Mouse (Mus musculus) CD4-positive helper T cell, adult 2 months (primary cell): ENCODE results near the gene Pam.
"Not testable (repeated sequence)": the region's sequence is repeated elsewhere in the genome, so short reads cannot be mapped to it uniquely, and the experiment has no call there.

ENCODE experiments used
- DNase-seq: peaks from one replicate; pipeline ENCODE4 v3.0.0-alpha.2; 2012; ENCODE audit warnings: low read depth, missing footprints, low spot score

Pam gene

GRCm38 (mm10) chr1:98035736-98036135 is 59.7 kb downstream of the Pam start:
- DNase-seq: no peak

GRCm38 (mm10) chr1:98031802-98032201 is 63.6 kb downstream of the Pam start:
- no peak for DNase-seq

GRCm38 (mm10) chr1:98029025-98029424 is 66.4 kb downstream of the Pam start:
- DNase-seq: no peak

- no peak for DNase-seq
Measured at GRCm38 (mm10) chr1:98028468-98028867, 67.0 kb downstream of the Pam start.

- DNase-seq: no peak
Measured at GRCm38 (mm10) chr1:98027959-98028358, 67.5 kb downstream of the Pam start.

- DNase-seq: no peak
Measured at GRCm38 (mm10) chr1:98025924-98026640, 69.4 kb downstream of the Pam start.

GRCm38 (mm10) chr1:98023866-98024265 is 71.6 kb downstream of the Pam start:
- DNase-seq: no peak

- no peak for DNase-seq
Measured at GRCm38 (mm10) chr1:98018987-98019386, 76.5 kb downstream of the Pam start.

- DNase-seq: no peak
Measured at GRCm38 (mm10) chr1:98016004-98016848, 79.2 kb downstream of the Pam start.

- DNase-seq: no peak
Measured at GRCm38 (mm10) chr1:98015564-98015963, 79.9 kb downstream of the Pam start.

GRCm38 (mm10) chr1:98002561-98003425 is 92.7 kb downstream of the Pam start:
- DNase-seq: no peak

- DNase-seq: no peak
Measured at GRCm38 (mm10) chr1:97999465-97999864, 96.0 kb downstream of the Pam start.

GRCm38 (mm10) chr1:97998961-97999360 is 96.5 kb downstream of the Pam start:
- DNase-seq: not testable (repeated sequence)

GRCm38 (mm10) chr1:97997088-97997487 is 98.4 kb downstream of the Pam start:
- no peak for DNase-seq

- no peak for DNase-seq
Measured at GRCm38 (mm10) chr1:97991976-97992375, 103.5 kb downstream of the Pam start.

- DNase-seq: no peak
Measured at GRCm38 (mm10) chr1:97983189-97983588, 112.3 kb downstream of the Pam start.

GRCm38 (mm10) chr1:97979422-97979821 is 116.0 kb downstream of the Pam start:
- DNase-seq: no peak

- DNase-seq: no peak
Measured at GRCm38 (mm10) chr1:97977521-97977920, 117.9 kb downstream of the Pam start.

- DNase-seq: no peak
Measured at GRCm38 (mm10) chr1:97976873-97977473, 118.5 kb downstream of the Pam start.

- DNase-seq: no peak
Measured at GRCm38 (mm10) chr1:97976072-97976471, 119.4 kb downstream of the Pam start.

- no peak for DNase-seq
Measured at GRCm38 (mm10) chr1:97974968-97975367, 120.5 kb downstream of the Pam start.
